Mouse (Mus musculus): ENCODE data around the gene Col4a4.

Gene Col4a4

GRCm38 (mm10) chr1:82577339-82577738, 9.3 kb downstream of the Col4a4 start:
- DNase-seq, result no peak

- DNase-seq, result no peak
Measured at GRCm38 (mm10) chr1:82576182-82576581, 10.5 kb downstream of the Col4a4 start.

- no peak for DNase-seq
Measured at GRCm38 (mm10) chr1:82575681-82576080, 11.0 kb downstream of the Col4a4 start.

GRCm38 (mm10) chr1:82571758-82572157, 14.9 kb downstream of the Col4a4 start:
- DNase-seq, result no peak

- no peak for DNase-seq
Measured at GRCm38 (mm10) chr1:82569405-82569804, 17.2 kb downstream of the Col4a4 start.

GRCm38 (mm10) chr1:82560223-82560622, 26.4 kb downstream of the Col4a4 start:
- no peak for DNase-seq

- no peak for DNase-seq
Measured at GRCm38 (mm10) chr1:82554889-82555288, 31.8 kb downstream of the Col4a4 start.

- no peak for DNase-seq
Measured at GRCm38 (mm10) chr1:82554443-82554850, 32.2 kb downstream of the Col4a4 start.

GRCm38 (mm10) chr1:82545199-82545960, 41.3 kb downstream of the Col4a4 start:
- DNase-seq, result no peak

- DNase-seq, result no peak
Measured at GRCm38 (mm10) chr1:82544419-82545185, 42.0 kb downstream of the Col4a4 start.

- no peak for DNase-seq
Measured at GRCm38 (mm10) chr1:82543934-82544333, 42.7 kb downstream of the Col4a4 start.

- no peak for DNase-seq
Measured at GRCm38 (mm10) chr1:82540056-82540455, 46.6 kb downstream of the Col4a4 start.

- no peak for DNase-seq
Measured at GRCm38 (mm10) chr1:82537848-82538247, 48.8 kb downstream of the Col4a4 start.

- DNase-seq, result no peak
Measured at GRCm38 (mm10) chr1:82536515-82537174, 50.0 kb downstream of the Col4a4 start.

- no peak for DNase-seq
Measured at GRCm38 (mm10) chr1:82527931-82528330, 58.7 kb downstream of the Col4a4 start.

GRCm38 (mm10) chr1:82491954-82492353, 94.7 kb downstream of the Col4a4 start:
- DNase-seq, result no peak

GRCm38 (mm10) chr1:82486371-82486770, 100.3 kb downstream of the Col4a4 start:
- DNase-seq, result no peak

- DNase-seq, result no peak
Measured at GRCm38 (mm10) chr1:82482371-82482770, 104.3 kb downstream of the Col4a4 start.

- no peak for DNase-seq
Measured at GRCm38 (mm10) chr1:82479696-82480487, 106.8 kb downstream of the Col4a4 start.

- no peak for DNase-seq
Measured at GRCm38 (mm10) chr1:82476746-82477145, 109.9 kb downstream of the Col4a4 start.

GRCm38 (mm10) chr1:82476256-82476655, 110.4 kb downstream of the Col4a4 start:
- no peak for DNase-seq

- no peak for DNase-seq
Measured at GRCm38 (mm10) chr1:82475821-82476220, 110.8 kb downstream of the Col4a4 start.

- no peak for DNase-seq
Measured at GRCm38 (mm10) chr1:82475254-82475653, 111.4 kb downstream of the Col4a4 start.
